Mouse (Mus musculus) heart, postnatal 25 days (tissue): ENCODE measurements around the gene Ngly1. TPM values are rescaled to one million over a fixed set of nuclear protein-coding genes. Genes with fewer than 3 reads are reported as not detected.

Experiments used
- DNase-seq: peaks from one replicate; pipeline ENCODE4 v3.0.0; 2022; ENCODE audit warnings: low spot score
- intact Hi-C: fragments of 180-260 bp; cut with DNase I; formaldehyde crosslinking; loops from one replicate; pipeline ENCODE4 v1.15.1; 2025
- total RNA-seq, 2 experiments: library from RNA; stranded (reverse); gene quantifications; 2 replicates each; pipeline ENCODE4 v1.2.3; 2021

Ngly1 gene
- total RNA-seq, 2 experiments from 2014 or later = 31.9 to 40.8 TPM

DNA sequence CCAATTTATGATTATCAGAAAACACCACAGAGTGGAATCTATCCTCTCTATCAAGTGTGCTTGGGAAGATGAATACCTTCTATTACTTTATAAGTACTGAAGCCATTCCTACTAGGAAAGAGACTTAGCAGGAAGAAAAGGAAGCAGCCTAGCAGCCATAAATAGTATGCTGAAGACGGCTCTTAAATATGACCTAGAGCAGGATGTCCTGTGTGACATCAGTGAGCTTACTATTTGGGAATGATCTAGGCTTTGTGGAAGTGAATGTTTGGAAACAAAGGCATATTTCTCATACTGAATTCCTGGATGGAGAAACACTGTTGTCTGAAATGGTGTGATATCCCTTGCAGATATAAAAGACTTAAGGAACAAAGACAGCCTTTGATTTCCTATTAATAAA is 67.6 kb downstream of the Ngly1 start:
- intact Hi-C loops = loop anchor here (5.0 kb wide), 1 partner anchor 44 kb away; no protein-coding TSS in a partner anchor

GRCm38 (mm10) chr14:16319818-16320217 is 70.7 kb downstream of the Ngly1 start:
- DNase-seq = no peak
- intact Hi-C loops = loop anchor here (5.0 kb wide), 1 partner anchor 48 kb away; no protein-coding TSS in a partner anchor

More for the DNA sequence above, 67.6 kb downstream of the Ngly1 start:
- DNase-seq = no peak

DNA sequence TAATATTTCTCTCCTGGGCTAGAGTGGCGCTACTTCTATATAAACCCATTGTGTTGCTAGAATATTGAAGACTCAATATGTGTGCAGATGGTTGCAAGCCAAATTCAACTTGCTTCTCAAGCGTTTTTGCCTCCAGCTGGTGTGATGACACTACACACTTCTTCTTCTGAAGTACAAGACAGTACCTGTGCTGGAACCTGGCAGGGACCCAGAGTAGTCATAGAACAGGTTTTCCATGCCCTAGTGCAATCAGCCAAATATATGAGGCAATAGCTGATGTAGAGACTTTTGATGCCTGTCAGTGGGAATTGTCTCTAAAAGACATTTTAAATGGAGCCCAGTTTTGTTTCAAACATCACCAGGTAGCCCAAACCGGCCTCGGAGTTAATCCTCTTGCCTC is 75.3 kb downstream of the Ngly1 start:
- intact Hi-C loops = no loop called here
- no peak for DNase-seq

DNA sequence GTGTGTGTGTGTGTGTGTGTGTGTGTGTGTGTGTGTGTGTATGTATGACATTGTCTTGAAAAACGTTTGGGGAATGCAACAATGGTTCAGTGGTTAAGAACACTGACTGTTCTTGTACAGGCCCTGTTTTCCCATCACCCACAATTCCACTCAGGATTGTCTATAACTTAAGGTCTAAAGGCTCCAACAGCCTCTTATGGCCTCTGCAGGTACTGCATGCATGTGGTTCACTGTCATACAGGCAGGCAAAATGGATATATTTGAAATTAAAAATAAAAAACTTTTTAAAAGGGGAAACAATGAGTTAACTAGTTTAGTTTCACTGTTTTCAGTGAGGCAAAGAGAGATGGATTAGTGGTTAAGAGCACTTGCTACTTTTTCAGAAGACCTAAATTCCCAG is 76.1 kb downstream of the Ngly1 start:
- intact Hi-C loops = no loop called here
- no peak for DNase-seq

DNA sequence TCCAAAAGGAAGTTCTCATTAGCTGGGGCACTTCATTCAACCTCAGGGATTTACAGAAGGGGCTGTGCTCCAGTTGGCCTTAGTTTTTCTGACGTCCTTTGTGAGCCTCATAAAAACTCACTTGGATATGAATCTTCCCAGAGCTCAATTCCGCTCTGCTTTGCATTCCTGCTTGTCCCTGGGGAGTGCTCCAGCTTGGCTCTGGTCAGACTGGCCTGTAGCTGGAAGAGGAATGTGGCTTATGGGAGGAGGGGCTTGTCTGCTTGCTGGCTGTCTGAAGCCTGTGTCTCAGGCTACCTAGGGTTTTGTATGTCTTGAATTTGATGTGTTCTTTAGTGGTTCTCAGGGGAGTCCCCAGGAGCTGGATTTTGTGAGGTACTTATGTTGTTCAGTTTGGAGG is 79.5 kb downstream of the Ngly1 start:
- intact Hi-C loops = no loop called here

GRCm38 (mm10) chr14:16328959-16329480 is 79.9 kb downstream of the Ngly1 start:
- intact Hi-C loops = no loop called here
- DNase-seq = no peak

More for the DNA sequence above, 79.5 kb downstream of the Ngly1 start:
- DNase-seq = no peak

DNA sequence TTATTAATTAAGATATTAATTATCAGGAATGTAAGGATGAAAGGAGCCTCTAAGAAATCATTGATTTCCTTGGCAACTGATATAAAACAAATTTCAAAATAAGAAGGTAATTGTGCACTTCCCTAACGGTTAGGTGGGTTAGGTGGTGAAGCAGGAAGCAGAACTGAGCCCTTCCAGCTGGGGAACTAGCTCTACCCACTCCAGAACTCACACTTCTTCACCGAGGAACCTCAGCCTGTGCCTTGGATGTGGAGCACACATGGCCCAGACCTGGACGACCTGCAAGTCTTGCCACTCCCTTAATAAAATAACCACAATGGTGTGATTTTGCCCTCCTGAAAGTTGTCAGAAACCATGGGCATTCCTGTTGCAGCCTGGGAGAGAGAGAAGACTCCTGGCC is 80.7 kb downstream of the Ngly1 start:
- intact Hi-C loops = no loop called here

DNA sequence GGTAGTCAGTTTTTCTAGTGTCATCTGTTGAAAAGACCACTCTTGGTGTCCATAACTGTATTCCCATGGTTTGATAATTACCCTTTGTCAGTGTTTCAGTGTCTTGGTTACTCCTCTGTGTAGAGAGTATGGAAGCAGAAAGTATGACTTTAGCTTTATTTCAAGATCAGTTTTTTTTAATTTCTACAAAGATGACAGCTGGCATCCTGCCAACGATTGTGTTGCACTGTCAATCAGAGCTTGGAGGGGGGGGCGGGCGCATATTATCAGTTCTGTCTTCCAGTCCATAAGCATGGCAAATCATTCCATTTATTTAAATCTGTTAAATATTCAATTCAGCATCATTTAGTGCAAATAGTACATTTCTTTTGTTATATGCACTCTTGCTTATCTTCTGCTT is 85.2 kb downstream of the Ngly1 start:
- intact Hi-C loops = no loop called here
- DNase-seq = no peak

More for the DNA sequence above, 80.7 kb downstream of the Ngly1 start:
- no peak for DNase-seq

DNA sequence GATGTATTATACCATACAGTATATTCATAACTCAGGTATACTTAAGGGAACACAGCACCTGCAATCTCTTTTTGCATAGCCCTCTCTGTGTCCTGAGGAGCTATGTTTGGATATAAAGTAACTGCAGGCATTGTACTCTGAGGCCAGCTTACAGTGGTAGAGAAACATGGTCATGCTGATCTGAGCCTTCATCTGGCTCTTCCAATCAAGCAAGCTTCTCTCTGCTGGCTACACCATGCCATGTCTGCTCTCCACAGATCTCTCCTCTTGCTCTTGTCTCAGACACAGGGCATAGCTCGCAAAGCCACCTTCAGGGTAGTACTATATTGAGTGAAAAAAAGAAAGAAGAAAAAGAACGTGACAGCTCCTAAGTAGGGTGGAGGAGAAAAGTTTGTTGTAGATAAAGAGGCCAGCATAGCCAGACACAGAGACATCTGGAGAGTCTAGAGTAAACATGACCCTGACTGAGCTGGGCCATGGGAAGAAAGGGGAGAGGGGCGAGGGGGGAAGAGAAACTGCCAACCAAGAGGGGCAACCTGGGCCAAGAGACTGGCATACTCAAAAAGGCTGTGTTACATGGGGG is 86.8 kb downstream of the Ngly1 start:
- intact Hi-C loops = no loop called here
- no peak for DNase-seq

DNA sequence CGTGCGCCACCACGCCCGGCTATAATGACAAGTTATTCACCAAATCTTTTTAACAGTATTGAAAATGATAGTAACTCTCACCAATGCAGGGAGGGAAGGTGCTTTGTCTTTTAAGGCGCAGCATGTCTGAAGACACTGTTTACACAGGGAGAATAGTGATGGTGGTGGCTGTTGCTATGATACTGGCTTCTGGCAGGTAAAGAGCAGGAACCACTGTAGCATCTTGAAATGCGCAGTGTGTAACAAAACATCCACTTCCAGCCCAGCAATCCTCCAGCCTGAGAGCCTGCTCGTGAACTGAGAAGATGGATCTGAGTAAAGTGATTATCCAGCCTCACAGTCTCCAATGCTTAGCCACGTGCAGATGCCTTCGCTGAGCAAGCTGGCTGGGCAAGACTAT is 98.4 kb downstream of the Ngly1 start:
- intact Hi-C loops = no loop called here

GRCm38 (mm10) chr14:16359704-16360103 is 110.6 kb downstream of the Ngly1 start:
- DNase-seq = no peak
- intact Hi-C loops = no loop called here

More for the DNA sequence above, 98.4 kb downstream of the Ngly1 start:
- DNase-seq = no peak

Other genes with a start within 250 kb of the Ngly1 start
- 10 to 100 TPM; 20.2 to 21.1 TPM for gene Oxsm, start 528 bp downstream of the Ngly1 start, total RNA-seq
- 10 to 100 TPM; 62.4 to 67.5 TPM for gene Top2b, start 115.9 kb downstream of the Ngly1 start, total RNA-seq